In the genomic region with DNA sequence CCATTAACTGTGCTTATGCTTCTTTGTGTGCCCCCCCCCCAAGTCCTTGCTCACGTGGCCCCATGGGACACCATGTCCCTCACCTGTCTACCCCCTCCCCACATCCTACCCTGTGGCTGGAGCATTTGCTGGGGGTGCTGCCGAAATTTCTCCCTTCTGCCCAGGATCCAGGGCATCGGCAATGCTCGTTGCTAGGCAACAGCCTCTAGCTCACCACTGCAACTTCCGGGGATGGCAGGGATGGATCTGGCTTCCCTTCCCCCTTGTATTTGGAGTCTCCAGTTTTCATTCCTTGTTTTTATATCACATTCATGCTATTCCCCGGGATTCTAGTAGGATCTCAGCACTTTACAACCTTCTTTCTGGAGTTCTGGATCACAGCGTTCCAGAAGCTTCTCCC, we compare ENCODE assay signal across 16 mouse cellular contexts. TPM values are rescaled to one million over a fixed set of nuclear protein-coding genes. Genes with fewer than 3 reads are reported as not detected.
DNase-seq lines count a peak whose midpoint lies in the region; ATAC-seq and TF ChIP-seq lines count a peak whose summit lies in the region.
"Had no signal": no experiment of that assay in that cellular context is flagged by ENCODE, and none has a peak within 500 bp of the region (broad histone marks: within the 10 kb centered on the region; RNA-seq: fewer than 3 reads in every experiment).

No protein-coding gene starts in this region.

- peaks cover 34% of the 10 kb centered on the region for H3K4me1 ChIP-seq in forebrain, embryonic 13.5 days
- peaks cover 33% of the 10 kb centered on the region for H3K4me1 ChIP-seq in neural tube, embryonic 15.5 days

- peaks cover 27% of the 10 kb centered on the region for H3K27me3 ChIP-seq in forebrain, embryonic 13.5 days
- peaks cover 38% of the 10 kb centered on the region for H3K27me3 ChIP-seq in neural tube, embryonic 15.5 days (replicated peaks)

- H3K9ac ChIP-seq in forebrain, embryonic 13.5 days, result 0 out of 2 replicates have a peak overlapping the region, but pooled peaks have one; percentile 17
- H3K9ac ChIP-seq in neural tube, embryonic 15.5 days (replicated peaks), result peak overlapping the region; percentile 29; the same call in 1 of the 2 replicates
- H3K9ac ChIP-seq: limb, embryonic 15.5 days had no signal

- peak; percentile 69 for ATAC-seq in frontal cortex, adult (ENCODE audit: low TSS enrichment)
- ATAC-seq in forebrain, embryonic 13.5 days, result peak; percentile 8; the same call in 1 of the 2 replicates
- ATAC-seq in neural tube, embryonic 15.5 days (ENCODE audit: low FRiP score), result peak; percentile 59; the same call in 1 of the 2 replicates
- ATAC-seq: lung, postnatal 0 days had no signal

- H3K4me3 ChIP-seq in forebrain, embryonic 13.5 days, result peak overlapping the region; percentile 23
- H3K4me3 ChIP-seq in left cerebral cortex, adult 2 months, result peak overlapping the region; percentile 37
- H3K4me3 ChIP-seq in neural tube, embryonic 15.5 days (replicated peaks), result peak overlapping the region; percentile 27
- H3K4me3 ChIP-seq: limb, embryonic 15.5 days had no signal

- intact Hi-C loops in left cerebral cortex, adult 2 months (cut with DNase I), result loop anchor here (5.0 to 10.0 kb wide), 2 partner anchors 188 to 345 kb away; a partner anchor contains a TSS
- intact Hi-C loops in heart, postnatal 14 days (cut with DNase I), result loop anchor here (5.0 kb wide), 2 partner anchors 168 to 348 kb away; a partner anchor contains a TSS

- 27% methylated on average over 7 of the region's 7 CpGs for WGBS in forebrain, embryonic 13.5 days
- WGBS in neural tube, embryonic 15.5 days, result 25% methylated on average over 7 of the region's 7 CpGs

- H3K36me3 ChIP-seq in forebrain, embryonic 13.5 days (ENCODE audit: poor library complexity, severe bottlenecking), result peaks cover 33% of the 10 kb centered on the region
- peaks cover 18% of the 10 kb centered on the region for H3K36me3 ChIP-seq in neural tube, embryonic 15.5 days

- H3K9me3 ChIP-seq in forebrain, embryonic 13.5 days (replicated peaks), result no peaks in the 10 kb centered on the region
- no peaks in the 10 kb centered on the region for H3K9me3 ChIP-seq in neural tube, embryonic 15.5 days (replicated peaks)
- H3K9me3 ChIP-seq: G1E; limb, embryonic 15.5 days had no signal

- H3K4me2 ChIP-seq in forebrain, embryonic 13.5 days, result peak overlapping the region; percentile 50
- peak overlapping the region; percentile 52 for H3K4me2 ChIP-seq in neural tube, embryonic 15.5 days
- H3K4me2 ChIP-seq: limb, embryonic 15.5 days had no signal

- no peak for DNase-seq in frontal cortex, postnatal 25 days (ENCODE audit: low spot score in 2 of 2)
- DNase-seq in left cerebral cortex, adult 2 months (ENCODE audit: extremely low spot score in 1 of 2, low spot score in 2 of 2), result peak in 1 of 2 experiments; percentile 69
- DNase-seq in kidney, adult 18-20 months, result no peak
- no peak for DNase-seq in heart, postnatal 4 days
- DNase-seq in heart, postnatal 14 days, result no peak
- DNase-seq: cerebellum, adult 8-10 months; kidney, postnatal 10 days; thymus, postnatal 36 days had no signal

- TF ChIP-seq CTCF in left cerebral cortex, adult 2 months (IDR thresholded peaks at IDR 0.05), result no peak

- no peak overlapping the region for H3K27ac ChIP-seq in forebrain, embryonic 13.5 days
- H3K27ac ChIP-seq in left cerebral cortex, adult 2 months, result peak overlapping the region; percentile 91
- H3K27ac ChIP-seq in neural tube, embryonic 15.5 days (replicated peaks), result no peak overlapping the region; the same call in 1 of the 2 replicates
- H3K27ac ChIP-seq: limb, embryonic 15.5 days had no signal

RNA-seq across cellular contexts. Expression of a gene that starts 2.0 kb away (rescaled TPM):
- 10.5 and 13.4 TPM in 2 replicates for polyA plus RNA-seq in forebrain, embryonic 13.5 days (2015; fragmentation: Nextera tagmentation; extraction: Ambion mirVana)
- 10 to 100 TPM; 48.1 to 51.2 TPM for total RNA-seq in left cerebral cortex, adult 2 months (2021)
- 10.7 and 17.8 TPM in 2 replicates for polyA plus RNA-seq in neural tube, embryonic 15.5 days (2015; fragmentation: Nextera tagmentation; extraction: Ambion mirVana)
- 100 to 1,000 TPM; 238 to 255 TPM for total RNA-seq in heart, postnatal 4 days (2021)
- total RNA-seq in heart, postnatal 14 days (2021), result 100 to 1,000 TPM; 354 to 358 TPM

RNA-seq across cellular contexts. Expression of a gene that starts 16.3 kb away (rescaled TPM):
- 85.4 and 89.3 TPM in 2 replicates for polyA plus RNA-seq in forebrain, embryonic 13.5 days (2015; fragmentation: Nextera tagmentation; extraction: Ambion mirVana)
- total RNA-seq in left cerebral cortex, adult 2 months (2021), result 10 to 100 TPM; 23.2 to 40.3 TPM
- polyA plus RNA-seq in neural tube, embryonic 15.5 days (2015; fragmentation: Nextera tagmentation; extraction: Ambion mirVana), result 28.9 and 33.4 TPM in 2 replicates
- 10 to 100 TPM; 18.4 to 19.8 TPM for total RNA-seq in heart, postnatal 4 days (2021)
- 1 to 10 TPM; 8.6 to 9.7 TPM for total RNA-seq in heart, postnatal 14 days (2021)

RNA-seq across cellular contexts. Expression of a gene that starts 17.7 kb away (rescaled TPM):
- 0.62 TPM in 1 of 2 replicates, not detected in the other for polyA plus RNA-seq in forebrain, embryonic 13.5 days (2015; fragmentation: Nextera tagmentation; extraction: Ambion mirVana)
- not detected for total RNA-seq in left cerebral cortex, adult 2 months (2021)
- polyA plus RNA-seq in neural tube, embryonic 15.5 days (2015; fragmentation: Nextera tagmentation; extraction: Ambion mirVana), result not detected in 2 replicates
- total RNA-seq in heart, postnatal 4 days (2021), result 1 to 10 TPM in 1 of 2 experiments, not detected in 1; 3.7 TPM
- total RNA-seq in heart, postnatal 14 days (2021), result under 1 TPM in 1 of 2 experiments, not detected in 1; 0.76 TPM
- total RNA-seq: G1E had no signal
- polyA plus RNA-seq: embryonic facial prominence, embryonic 14.5 days; heart, embryonic 16.5 days; lung, postnatal 0 days had no signal

Comparison
In these comparisons a context has a peak if more than half of its experiments do, and no peak if none do; other contexts are left out.
1. ATAC-seq: peak in every context shown above with its lines; median percentile 69 in frontal cortex, adult; 59 in neural tube, embryonic 15.5 days; 8 in forebrain, embryonic 13.5 days.
2. RNA of a gene that starts 2.0 kb away (total RNA-seq): 354 to 358 TPM in heart, postnatal 14 days and 238 to 255 TPM in heart, postnatal 4 days; 48.1 to 51.2 TPM in left cerebral cortex, adult 2 months; every median in the first group is over 4 times any median in the second.
3. Peak in every context shown above with its lines, with median percentiles within 50 percentile points of each other: H3K4me3 ChIP-seq.